Mouse (Mus musculus) cerebellum, adult 11 months (tissue): ENCODE measurements around the gene Zfp976.
A peak's percentile ranks its signal among the peaks of the same experiment; 100 is the strongest.
"Not testable (repeated sequence)": the region's sequence is repeated elsewhere in the genome, so short reads cannot be mapped to it uniquely, and the experiment has no call there.

ENCODE experiments used
- DNase-seq: peaks from one replicate; pipeline ENCODE4 v3.0.0; 2022

The Zfp976 gene

GRCm38 (mm10) chr7:42642152-42643115 lies at the start of gene Zfp976:
TSS of gene Zfp976 (minus strand) at chr7:42642588.
- peak; percentile 26 for DNase-seq

DNA sequence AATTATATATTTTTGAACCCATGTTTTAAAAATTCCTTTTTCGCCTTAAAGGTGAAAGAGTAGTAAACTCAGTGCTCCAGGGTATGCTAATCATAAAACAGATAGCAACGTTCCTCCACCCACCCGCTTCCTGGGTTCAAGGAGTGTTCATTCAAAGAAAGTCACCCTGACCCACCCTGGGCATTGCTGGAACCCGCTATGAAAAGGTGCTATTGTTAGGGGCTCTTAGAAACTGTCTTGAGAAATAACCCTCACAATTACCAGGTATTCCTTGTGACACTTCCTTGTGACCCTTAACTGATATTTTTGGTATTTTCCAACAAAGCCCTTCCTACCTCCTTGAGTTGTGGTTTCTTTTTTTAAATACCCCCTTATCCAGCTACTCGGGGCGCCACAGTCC lies 37.7 kb upstream of the Zfp976 start:
- not testable (repeated sequence) for DNase-seq

DNA sequence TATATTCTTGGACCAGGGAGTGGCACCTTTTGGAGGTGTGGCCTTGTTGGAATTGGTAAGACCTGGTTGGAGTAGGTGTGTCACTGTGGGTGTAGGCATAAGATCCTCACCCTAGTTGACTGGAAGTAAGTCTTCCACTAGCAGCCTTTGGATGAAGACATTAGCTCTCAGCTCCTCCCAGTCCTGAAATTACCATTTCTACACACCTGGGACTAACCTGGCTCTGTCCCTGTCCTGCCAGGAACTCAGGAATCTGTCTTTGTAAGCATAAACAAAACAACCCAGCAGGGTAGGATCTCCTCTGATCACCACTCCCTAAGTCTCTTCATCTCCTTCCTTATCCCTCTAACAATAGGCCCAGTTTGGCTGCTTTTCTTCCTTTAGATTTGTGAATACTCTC lies 37.3 kb upstream of the Zfp976 start:
- DNase-seq, result not testable (repeated sequence)

DNA sequence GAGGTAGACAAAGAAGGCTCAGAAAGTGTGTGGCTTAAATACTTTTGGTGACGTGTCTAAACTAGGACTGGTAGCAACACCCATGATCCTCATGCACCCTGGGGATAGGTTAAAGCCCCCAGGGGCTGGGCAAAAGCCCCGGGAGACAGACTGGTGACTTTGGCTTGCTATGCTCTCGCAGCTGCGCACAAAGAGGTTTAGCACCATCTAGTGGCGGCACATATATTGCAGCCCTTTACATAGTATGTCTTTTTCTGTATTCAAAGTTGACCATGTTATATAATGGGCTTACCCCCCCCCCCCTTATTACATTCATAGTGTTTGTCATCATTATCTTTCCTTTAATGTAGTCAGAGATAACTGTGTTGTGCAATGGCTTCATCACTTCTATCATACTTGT lies 17.8 kb upstream of the Zfp976 start:
- not testable (repeated sequence) for DNase-seq

GRCm38 (mm10) chr7:42655211-42655610 lies 12.8 kb upstream of the Zfp976 start:
- DNase-seq, result not testable (repeated sequence)

DNA sequence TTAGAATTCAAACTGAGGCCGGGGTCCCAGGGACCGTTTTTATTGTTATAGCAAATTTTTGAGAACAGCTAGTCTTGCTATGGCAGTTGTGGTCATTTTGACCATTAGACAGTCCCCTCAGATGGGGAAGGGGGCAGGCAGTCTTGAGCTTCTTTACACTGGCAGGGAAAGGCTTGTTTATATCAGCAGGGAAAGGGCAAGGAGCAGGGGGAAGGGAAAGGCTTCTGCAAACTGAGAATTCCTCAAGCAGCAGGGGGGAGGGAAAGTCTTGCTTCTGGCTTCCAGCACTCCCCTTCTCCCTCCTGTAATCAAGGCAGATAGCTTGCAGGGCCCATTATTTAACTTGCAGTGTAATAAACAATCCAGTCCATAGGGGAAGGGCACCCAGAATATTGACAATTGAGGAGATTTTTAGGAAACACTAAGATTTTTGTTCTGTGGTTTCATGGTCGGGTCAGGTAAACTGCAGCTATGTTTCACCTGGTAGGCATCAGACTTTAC lies 782 bp upstream of the Zfp976 start:
- DNase-seq, result not testable (repeated sequence)

GRCm38 (mm10) chr7:42631031-42631430 lies 11.4 kb downstream of the Zfp976 start:
- not testable (repeated sequence) for DNase-seq

DNA sequence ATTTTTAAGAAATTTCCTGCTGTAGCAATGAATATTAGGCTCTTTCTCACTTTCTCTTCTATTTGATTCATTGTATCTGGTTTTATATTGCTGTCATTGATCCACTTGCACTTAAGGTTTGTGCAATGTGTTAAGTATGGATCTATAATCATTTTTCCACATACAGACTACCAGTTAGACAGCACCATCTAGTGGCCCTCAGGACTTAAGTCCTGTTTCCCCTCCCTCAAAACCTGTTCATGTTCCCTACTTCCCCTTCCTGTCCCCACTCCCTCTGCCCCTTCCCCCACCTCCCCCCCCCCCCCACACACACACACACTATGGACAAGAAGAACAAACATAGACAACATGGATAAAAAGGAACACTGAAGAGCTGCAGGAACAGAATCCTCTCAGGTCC lies 46.7 kb downstream of the Zfp976 start:
- not testable (repeated sequence) for DNase-seq

DNA sequence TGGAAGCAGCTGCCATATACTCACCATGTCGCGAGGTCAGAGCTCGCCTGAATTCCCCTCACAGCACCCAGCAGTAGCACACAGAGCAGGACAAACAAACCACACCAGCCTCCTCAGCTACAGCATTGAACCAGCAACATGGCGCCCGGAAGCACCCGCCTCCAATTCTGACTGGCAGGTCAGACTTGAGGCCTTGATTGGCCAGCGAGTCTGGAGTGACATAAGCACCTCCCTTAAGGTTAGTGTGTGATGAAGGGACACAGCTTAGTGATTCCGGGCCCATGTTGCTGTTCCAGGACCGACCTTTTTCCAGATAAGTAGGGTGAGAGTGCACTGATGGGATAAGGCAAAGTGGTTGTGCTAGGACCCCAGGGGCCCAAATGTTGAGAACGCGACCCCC lies 50.0 kb downstream of the Zfp976 start, which contains the start of gene Zfp977:
Zfp977 (minus strand) TSS at position 135 of the 400 bp plus-strand sequence.
- DNase-seq, result not testable (repeated sequence)

DNA sequence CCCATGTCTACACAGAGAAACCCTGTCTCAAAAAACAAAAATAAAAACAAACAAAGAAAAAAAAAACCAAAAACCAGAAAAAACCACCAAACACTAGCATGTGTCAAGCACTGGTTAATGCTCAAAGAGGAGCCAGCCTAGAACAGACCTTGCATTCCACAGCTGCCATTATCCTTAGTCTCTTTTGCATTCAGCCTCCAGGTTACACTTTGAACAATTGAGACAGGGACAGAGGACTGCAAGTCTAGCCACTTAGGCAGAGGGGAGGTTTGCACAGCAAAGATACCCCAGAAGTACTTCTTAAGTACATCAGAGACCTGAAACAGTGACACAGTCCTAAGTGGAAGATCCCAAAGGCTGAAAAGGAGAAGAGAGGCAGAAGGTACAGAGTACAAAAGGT lies 51.1 kb downstream of the Zfp976 start:
- DNase-seq, result not testable (repeated sequence)

GRCm38 (mm10) chr7:42578488-42578887 lies 63.9 kb downstream of the Zfp976 start, which contains the start of gene Gm21028:
TSS of gene Gm21028 (minus strand) at chr7:42578588.
- DNase-seq, result no peak
